Mouse (Mus musculus) liver, adult 2 months (tissue): ENCODE data around the gene Tekt3.

ENCODE experiments used
- CTCF ChIP-seq: fragments of 200-500 bp; IDR thresholded peaks from 2 replicates; pipeline ENCODE4 v1.5.1; 2011; ENCODE audit warnings: low read depth, low read length, control low read depth
- POLR2A ChIP-seq: fragments of 200-500 bp; IDR thresholded peaks from 2 replicates; pipeline ENCODE4 v1.6.1; 2011; ENCODE audit warnings: low read length, control low read depth; ENCODE audit not compliant: insufficient read depth; ENCODE audit errors: extremely low read depth

DNA sequence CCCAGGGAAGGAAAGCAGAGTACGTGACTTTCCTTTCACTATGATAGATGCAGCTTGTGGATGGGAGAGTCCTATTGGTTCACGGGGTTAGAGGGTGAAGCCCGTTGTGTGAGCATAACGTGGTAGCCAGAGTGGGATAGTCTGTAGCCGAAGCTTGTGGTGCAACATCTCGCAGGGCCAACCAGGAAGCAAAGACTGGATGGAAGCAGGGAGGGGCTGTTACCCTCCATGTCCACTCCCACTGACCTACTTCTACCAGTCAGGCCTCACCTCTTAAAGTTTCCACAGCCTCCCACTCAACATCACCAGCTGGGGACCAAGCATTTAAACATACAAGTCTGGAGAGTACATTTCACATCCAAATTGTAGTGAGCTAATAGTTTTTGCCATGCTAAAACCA lies 31.7 kb upstream of the Tekt3 start:
- no peak for TF ChIP-seq CTCF
- no peak for TF ChIP-seq POLR2A
